Mouse (Mus musculus): ENCODE measurements around the gene Gls2. TPM values are rescaled to one million over a fixed set of nuclear protein-coding genes. Genes with fewer than 3 reads are reported as not detected.
"Not testable (repeated sequence)": the region's sequence is repeated elsewhere in the genome, so short reads cannot be mapped to it uniquely, and the experiment has no call there.

The Gls2 gene
- polyA plus RNA-seq, 1 experiment from 2014 or later: 1.7 TPM

DNA sequence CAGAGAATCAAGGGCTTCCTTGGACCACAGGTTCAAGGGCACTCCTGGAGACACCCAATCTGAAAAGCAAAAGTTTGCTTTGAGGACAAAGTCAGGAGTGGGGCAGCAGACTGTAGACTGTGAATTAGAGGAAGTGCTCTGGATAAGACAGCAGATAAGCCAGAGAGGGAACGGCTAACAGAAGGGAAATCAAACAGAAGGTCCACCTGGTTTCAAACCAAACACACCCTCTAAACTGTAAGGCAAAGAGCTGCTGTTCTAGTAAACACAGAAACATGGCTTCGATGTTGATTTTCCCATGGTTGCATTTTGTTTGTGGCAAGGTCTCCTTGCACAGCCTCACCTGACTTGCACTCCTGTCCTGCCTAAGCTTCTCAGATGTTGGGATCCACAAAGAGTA lies 2.8 kb upstream of the Gls2 start:
- H3K27me3 ChIP-seq (ENCODE audit: control insufficient read depth, insufficient read depth, low read depth, low read length): peaks cover 5% of the 10 kb centered on the region; the same call in 1 of the 2 replicates
- 54% methylated on average over 2 of the region's 2 CpGs for WGBS
- H3K4me1 ChIP-seq (replicated peaks; ENCODE audit: control insufficient read depth, insufficient read depth, low read length): peaks cover 8% of the 10 kb centered on the region
- no peak overlapping the region for H3K4me3 ChIP-seq (ENCODE audit: low read length)
- H3K4me2 ChIP-seq (ENCODE audit: low read depth, low read length): no peak overlapping the region
- no peaks in the 10 kb centered on the region for H3K36me3 ChIP-seq (ENCODE audit: control insufficient read depth, insufficient read depth, low read length)
- no peak for ATAC-seq (ENCODE audit: low read depth)
- H3K9me3 ChIP-seq (ENCODE audit: control insufficient read depth, low read length): no peaks in the 10 kb centered on the region
- H3K9ac ChIP-seq (ENCODE audit: low read length): no peak overlapping the region
- H3K27ac ChIP-seq (ENCODE audit: low read length): no peak overlapping the region

DNA sequence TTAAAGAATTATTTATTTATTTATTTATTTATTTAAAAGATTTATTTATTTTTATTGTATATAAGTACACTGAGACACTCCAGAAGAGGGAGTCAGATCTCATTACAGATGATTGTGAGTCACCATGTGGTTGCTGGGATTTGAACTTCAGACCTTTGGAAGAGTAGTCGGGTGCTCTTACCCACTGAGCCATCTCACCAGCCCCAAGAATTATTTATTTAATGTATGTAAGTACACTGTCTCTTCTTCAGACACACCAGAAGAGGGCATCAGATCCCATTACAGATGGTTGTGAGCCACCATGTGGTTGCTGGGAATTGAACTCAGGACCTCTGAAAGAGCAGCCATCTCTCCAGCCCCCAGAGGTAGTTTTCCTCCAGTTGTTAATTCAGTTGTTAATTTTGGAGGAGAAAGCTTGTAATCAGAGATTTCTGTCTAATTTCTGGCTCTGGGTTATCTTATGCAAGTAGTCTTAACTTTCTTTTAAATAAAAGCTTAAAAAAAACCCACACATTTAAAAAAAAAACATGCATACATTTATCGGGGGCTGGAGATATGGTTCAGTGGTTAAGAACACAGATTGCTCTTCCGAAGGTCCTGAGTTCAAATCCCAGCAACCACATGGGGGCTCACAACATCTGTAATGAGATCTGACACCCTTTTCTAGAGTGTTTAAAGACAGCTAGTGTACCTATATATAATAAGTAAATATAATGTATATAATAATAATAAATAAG lies 2.1 kb upstream of the Gls2 start:
- not testable (repeated sequence) for H3K9me3 ChIP-seq (ENCODE audit: control insufficient read depth, low read length); H3K27me3 ChIP-seq (ENCODE audit: control insufficient read depth, insufficient read depth, low read depth, low read length); H3K36me3 ChIP-seq (ENCODE audit: control insufficient read depth, insufficient read depth, low read length); H3K27ac ChIP-seq (ENCODE audit: low read length); H3K9ac ChIP-seq (ENCODE audit: low read length); H3K4me2 ChIP-seq (ENCODE audit: low read depth, low read length); ATAC-seq (ENCODE audit: low read depth); H3K4me3 ChIP-seq (ENCODE audit: low read length); H3K4me1 ChIP-seq (replicated peaks; ENCODE audit: control insufficient read depth, insufficient read depth, low read length)
- 85% methylated on average over 3 of the region's 3 CpGs for WGBS

GRCm38 (mm10) chr10:128193113-128193512 lies 1.1 kb upstream of the Gls2 start:
- no peaks in the 10 kb centered on the region for H3K9me3 ChIP-seq (ENCODE audit: control insufficient read depth, low read length)
- ATAC-seq (ENCODE audit: low read depth): no peak
- H3K4me3 ChIP-seq (ENCODE audit: low read length): no peak overlapping the region
- H3K9ac ChIP-seq (ENCODE audit: low read length): no peak overlapping the region
- peaks cover 5% of the 10 kb centered on the region; the same call in 1 of the 2 replicates for H3K27me3 ChIP-seq (ENCODE audit: control insufficient read depth, insufficient read depth, low read depth, low read length)
- peaks cover 8% of the 10 kb centered on the region for H3K4me1 ChIP-seq (replicated peaks; ENCODE audit: control insufficient read depth, insufficient read depth, low read length)
- no peak overlapping the region for H3K4me2 ChIP-seq (ENCODE audit: low read depth, low read length)
- 87% methylated on average over 6 of the region's 6 CpGs for WGBS
- no peak overlapping the region for H3K27ac ChIP-seq (ENCODE audit: low read length)
- no peaks in the 10 kb centered on the region for H3K36me3 ChIP-seq (ENCODE audit: control insufficient read depth, insufficient read depth, low read length)

- no peaks in the 10 kb centered on the region for H3K36me3 ChIP-seq (ENCODE audit: control insufficient read depth, insufficient read depth, low read length)
- H3K9me3 ChIP-seq (ENCODE audit: control insufficient read depth, low read length): no peaks in the 10 kb centered on the region
- WGBS: under 1% methylated on average over 64 of the region's 79 CpGs
- peaks cover 8% of the 10 kb centered on the region for H3K4me1 ChIP-seq (replicated peaks; ENCODE audit: control insufficient read depth, insufficient read depth, low read length)
- no peak overlapping the region for H3K27ac ChIP-seq (ENCODE audit: low read length)
- ATAC-seq (ENCODE audit: low read depth): peak; percentile 93
- peak overlapping the region; percentile 73 for H3K4me3 ChIP-seq (ENCODE audit: low read length)
- H3K9ac ChIP-seq (ENCODE audit: low read length): peak overlapping the region; percentile 74
- H3K4me2 ChIP-seq (ENCODE audit: low read depth, low read length): peak overlapping the region; percentile 99
- H3K27me3 ChIP-seq (ENCODE audit: control insufficient read depth, insufficient read depth, low read depth, low read length): peaks cover 5% of the 10 kb centered on the region; the same call in 1 of the 2 replicates
Observed at GRCm38 (mm10) chr10:128194551-128195461, 549 bp downstream of the Gls2 start.

DNA sequence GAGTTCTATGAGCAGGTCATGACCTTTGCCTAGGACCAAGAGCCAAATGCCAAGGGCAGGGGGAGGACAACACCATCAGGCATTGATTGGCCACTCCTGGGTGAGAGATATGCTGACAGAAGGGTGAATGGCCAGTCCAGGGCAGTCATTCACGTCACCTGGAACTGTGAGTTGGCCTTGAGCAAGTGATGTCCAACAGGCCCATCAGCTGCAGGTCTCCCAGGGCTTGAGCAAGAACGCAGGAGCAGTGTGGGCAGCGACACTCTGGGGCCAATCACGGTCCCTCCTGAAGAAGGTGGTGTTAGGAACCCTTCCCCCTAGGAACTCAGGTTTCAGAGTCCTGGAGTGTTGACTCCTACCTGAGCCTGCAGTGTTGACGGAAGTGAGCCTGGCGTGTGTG lies 7.6 kb downstream of the Gls2 start:
- H3K27me3 ChIP-seq (ENCODE audit: control insufficient read depth, insufficient read depth, low read depth, low read length): no peaks in the 10 kb centered on the region
- H3K4me2 ChIP-seq (ENCODE audit: low read depth, low read length): no peak overlapping the region
- H3K9ac ChIP-seq (ENCODE audit: low read length): no peak overlapping the region
- H3K4me1 ChIP-seq (replicated peaks; ENCODE audit: control insufficient read depth, insufficient read depth, low read length): peaks cover 4% of the 10 kb centered on the region; the same call in 1 of the 2 replicates
- no peak overlapping the region for H3K4me3 ChIP-seq (ENCODE audit: low read length)
- H3K27ac ChIP-seq (ENCODE audit: low read length): no peak overlapping the region
- ATAC-seq (ENCODE audit: low read depth): no peak
- 64% methylated on average over 6 of the region's 6 CpGs for WGBS
- H3K36me3 ChIP-seq (ENCODE audit: control insufficient read depth, insufficient read depth, low read length): no peaks in the 10 kb centered on the region
- H3K9me3 ChIP-seq (ENCODE audit: control insufficient read depth, low read length): no peaks in the 10 kb centered on the region

GRCm38 (mm10) chr10:128204941-128205340 lies 10.7 kb downstream of the Gls2 start:
- no peak overlapping the region for H3K27ac ChIP-seq (ENCODE audit: low read length)
- ATAC-seq (ENCODE audit: low read depth): no peak
- no peaks in the 10 kb centered on the region for H3K27me3 ChIP-seq (ENCODE audit: control insufficient read depth, insufficient read depth, low read depth, low read length)
- no peaks in the 10 kb centered on the region for H3K9me3 ChIP-seq (ENCODE audit: control insufficient read depth, low read length)
- H3K4me2 ChIP-seq (ENCODE audit: low read depth, low read length): no peak overlapping the region
- no peak overlapping the region for H3K4me3 ChIP-seq (ENCODE audit: low read length)
- 65% methylated on average over 15 of the region's 15 CpGs for WGBS
- H3K4me1 ChIP-seq (replicated peaks; ENCODE audit: control insufficient read depth, insufficient read depth, low read length): peaks cover 4% of the 10 kb centered on the region; the same call in 1 of the 2 replicates
- peaks cover 2% of the 10 kb centered on the region; the same call in 1 of the 2 replicates for H3K36me3 ChIP-seq (ENCODE audit: control insufficient read depth, insufficient read depth, low read length)
- H3K9ac ChIP-seq (ENCODE audit: low read length): no peak overlapping the region

GRCm38 (mm10) chr10:128208326-128208725 lies 14.1 kb downstream of the Gls2 start:
- Histone ChIP-seq H3K4me3 (ENCODE audit: low read length) (no peak overlapping the region), H3K36me3 (ENCODE audit: control insufficient read depth, insufficient read depth, low read length) (peaks cover 2% of the 10 kb centered on the region; the same call in 1 of the 2 replicates), H3K9ac (ENCODE audit: low read length) (no peak overlapping the region), H3K27me3 (ENCODE audit: control insufficient read depth, insufficient read depth, low read depth, low read length) (no peaks in the 10 kb centered on the region), H3K4me2 (ENCODE audit: low read depth, low read length) (no peak overlapping the region), H3K4me1 (replicated peaks; ENCODE audit: control insufficient read depth, insufficient read depth, low read length) (peaks cover 12% of the 10 kb centered on the region), H3K27ac (ENCODE audit: low read length) (no peak overlapping the region), H3K9me3 (ENCODE audit: control insufficient read depth, low read length) (no peaks in the 10 kb centered on the region)
- 87% methylated on average over 10 of the region's 10 CpGs for WGBS
- no peak for ATAC-seq (ENCODE audit: low read depth)

DNA sequence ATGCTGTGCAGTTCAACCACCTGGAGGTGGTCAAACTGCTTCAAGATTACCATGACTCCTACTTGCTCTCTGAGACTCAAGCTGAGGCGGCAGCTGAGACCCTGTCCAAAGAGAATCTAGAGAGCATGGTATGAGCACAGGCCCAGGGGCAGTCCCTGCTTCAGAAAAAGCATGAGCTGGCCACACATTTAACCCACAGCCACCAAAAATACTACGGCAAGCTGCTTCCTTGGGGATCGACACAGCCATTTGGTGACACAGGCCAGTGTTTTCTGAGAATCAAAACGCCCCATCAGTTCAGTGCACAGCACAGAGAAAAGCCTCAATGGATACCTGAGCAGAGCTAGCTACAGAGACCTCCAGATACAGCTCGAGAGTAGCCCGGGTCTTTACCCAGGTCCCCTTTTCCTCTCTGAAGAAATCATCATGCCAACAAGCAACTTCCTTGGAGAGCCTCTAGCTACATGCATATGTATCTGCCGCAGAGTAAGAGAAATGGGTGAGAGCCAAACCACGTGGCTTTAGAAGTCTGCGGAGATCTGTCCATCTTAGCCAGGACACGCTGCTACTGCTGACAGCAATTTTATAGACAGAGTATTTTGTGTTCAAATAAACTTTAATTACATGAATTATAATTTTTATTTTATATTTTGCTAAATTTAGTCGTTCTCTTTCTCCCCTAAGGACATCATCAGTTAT lies 15.2 kb downstream of the Gls2 start:
- Histone ChIP-seq H3K4me3 (ENCODE audit: low read length) (no peak overlapping the region), H3K4me1 (replicated peaks; ENCODE audit: control insufficient read depth, insufficient read depth, low read length) (peaks cover 8% of the 10 kb centered on the region), H3K36me3 (ENCODE audit: control insufficient read depth, insufficient read depth, low read length) (peaks cover 2% of the 10 kb centered on the region; the same call in 1 of the 2 replicates), H3K4me2 (ENCODE audit: low read depth, low read length) (no peak overlapping the region), H3K27ac (ENCODE audit: low read length) (no peak overlapping the region), H3K9ac (ENCODE audit: low read length) (no peak overlapping the region; the same call in 1 of the 2 replicates), H3K27me3 (ENCODE audit: control insufficient read depth, insufficient read depth, low read depth, low read length) (peaks cover 6% of the 10 kb centered on the region; the same call in 1 of the 2 replicates), H3K9me3 (ENCODE audit: control insufficient read depth, low read length) (no peaks in the 10 kb centered on the region)
- WGBS: 86% methylated on average over 11 of the region's 11 CpGs
- ATAC-seq (ENCODE audit: low read depth): no peak
